Comparison of ENCODE assay signal across 18 mouse cellular contexts in genomic region chr6:65061049-65061448, GRCm38 (mm10).
"Had no signal": no experiment of that assay in that cellular context is flagged by ENCODE, and none has a peak within 500 bp of the region (broad histone marks: within the 10 kb centered on the region; RNA-seq: fewer than 3 reads in every experiment).

No protein-coding gene starts in this region.

- H3K4me2 ChIP-seq: lung, embryonic 14.5 days; midbrain, embryonic 12.5 days; neural tube, embryonic 13.5 days; neural tube, embryonic 15.5 days had no signal

- H3K9ac ChIP-seq: lung, embryonic 14.5 days; midbrain, embryonic 12.5 days; neural tube, embryonic 13.5 days; neural tube, embryonic 15.5 days had no signal

- DNase-seq: lung, embryonic 14.5 days; lung, postnatal 10 days; lung, postnatal 4 days; midbrain, embryonic 14.5 days; retina, postnatal 1 day; right cerebral cortex, adult 18-20 months; right cerebral cortex, postnatal 25 days; right cerebral cortex, postnatal 4 days; spleen, adult 18-20 months; thymus, adult 18-20 months; thymus, postnatal 14 days; thymus, postnatal 36 days had no signal

- H3K9me3 ChIP-seq: midbrain, embryonic 10.5 days; midbrain, embryonic 12.5 days; neural tube, embryonic 13.5 days; neural tube, embryonic 15.5 days had no signal

- H3K27ac ChIP-seq: midbrain, embryonic 10.5 days; midbrain, embryonic 12.5 days; neural tube, embryonic 13.5 days; neural tube, embryonic 15.5 days had no signal

- H3K4me3 ChIP-seq: midbrain, embryonic 10.5 days; midbrain, embryonic 12.5 days; myocyte; neural tube, embryonic 13.5 days; neural tube, embryonic 15.5 days had no signal

- H3K4me1 ChIP-seq: midbrain, embryonic 10.5 days; midbrain, embryonic 12.5 days; neural tube, embryonic 13.5 days; neural tube, embryonic 15.5 days had no signal

- H3K27me3 ChIP-seq: midbrain, embryonic 12.5 days; neural tube, embryonic 13.5 days; neural tube, embryonic 15.5 days had no signal

- ATAC-seq: midbrain, embryonic 16.5 days had no signal
